Mouse (Mus musculus) heart, embryonic 15.5 days (tissue): ENCODE data around the gene Hey2. TPM values are rescaled to one million over a fixed set of nuclear protein-coding genes. Genes with fewer than 3 reads are reported as not detected.

Experiments
- ATAC-seq: fragments of 200-750 bp; cut with Nextera tagmentation; replicated peaks from 2 replicates; pipeline ENCODE4 v1.8.0; 2017; ENCODE audit warnings: low read depth, moderate TSS enrichment; ENCODE audit not compliant: insufficient number of reproducible peaks, insufficient read depth, low FRiP score
- H3K27ac ChIP-seq: fragments of 300-500 bp; sonication (generic); 2 replicates; pipeline ENCODE4 v1.5.1; 2015; ENCODE audit warnings: mild to moderate bottlenecking, inconsistent platforms
- H3K27me3 ChIP-seq: fragments of 300-500 bp; sonication (generic); 2 replicates; pipeline ENCODE4 v1.6.1; 2015; ENCODE audit warnings: inconsistent platforms
- H3K36me3 ChIP-seq: fragments of 300-500 bp; sonication (generic); 2 replicates; pipeline ENCODE4 v1.6.1; 2015; ENCODE audit warnings: mild to moderate bottlenecking, inconsistent platforms
- H3K4me1 ChIP-seq: fragments of 300-500 bp; sonication (generic); replicated peaks from 2 replicates; pipeline ENCODE4 v1.6.1; 2015; ENCODE audit warnings: inconsistent platforms
- H3K4me2 ChIP-seq: fragments of 300-500 bp; sonication (generic); 2 replicates; pipeline ENCODE4 v1.6.1; 2015; ENCODE audit warnings: inconsistent platforms, mild to moderate bottlenecking, moderate library complexity
- H3K4me3 ChIP-seq: fragments of 300-500 bp; sonication (generic); 2 replicates; pipeline ENCODE4 v1.5.1; 2015; ENCODE audit warnings: mild to moderate bottlenecking, inconsistent platforms
- H3K9ac ChIP-seq: fragments of 300-500 bp; sonication (generic); 2 replicates; pipeline ENCODE4 v1.6.1; 2015; ENCODE audit warnings: mild to moderate bottlenecking, inconsistent platforms
- H3K9me3 ChIP-seq: fragments of 300-500 bp; sonication (generic); replicated peaks from 2 replicates; pipeline ENCODE4 v1.6.1; 2016; ENCODE audit warnings: inconsistent platforms
- WGBS: fragments of 180-500 bp; shearing (Covaris S2); methylation state at CpG from one replicate; pipeline ENCODE4 v1.1.7; 2015; ENCODE audit warnings: mixed read lengths; 5-methylcytosine and 5-hydroxymethylcytosine counted together
- polyA plus RNA-seq: library from polyadenylated mRNA; unstranded; fragments of >200 nt; fragmentation: Nextera tagmentation; extraction: Ambion mirVana; gene quantifications from 2 replicates; pipeline ENCODE4 v1.2.1, GENCODE M21; 2015

Gene Hey2
- polyA plus RNA-seq, 1 experiment from 2014 or later = 50.1 TPM

GRCm38 (mm10) chr10:30810967-30811293 is 31.7 kb downstream of the Hey2 start:
- Histone ChIP-seq H3K27ac (no peak overlapping the region), H3K4me1 (peaks cover 6% of the 10 kb centered on the region), H3K9ac (peak overlapping the region; percentile 38; the same call in 1 of the 2 replicates), H3K4me2 (peak overlapping the region; percentile 57), H3K4me3 (peak overlapping the region; percentile 55), H3K9me3 (no peaks in the 10 kb centered on the region), H3K36me3 (no peaks in the 10 kb centered on the region), H3K27me3 (no peaks in the 10 kb centered on the region)
- peak; percentile 74 for ATAC-seq
- WGBS = 6% methylated on average over 11 of the region's 11 CpGs

GRCm38 (mm10) chr10:30810247-30810966 is 32.2 kb downstream of the Hey2 start:
- peak overlapping the region; percentile 38; the same call in 1 of the 2 replicates for H3K9ac ChIP-seq
- no peak for ATAC-seq

GRCm38 (mm10) chr10:30803587-30804253 is 38.9 kb downstream of the Hey2 start:
- 0 out of 2 replicates have a peak, but pooled peaks have one; percentile 0 for ATAC-seq
- peak overlapping the region; percentile 95 for H3K27ac ChIP-seq
- peak overlapping the region; percentile 79 for H3K9ac ChIP-seq
- no peaks in the 10 kb centered on the region for H3K27me3 ChIP-seq
- peak overlapping the region; percentile 84 for H3K4me3 ChIP-seq
- H3K9me3 ChIP-seq = no peaks in the 10 kb centered on the region
- 34% methylated on average over 7 of the region's 7 CpGs for WGBS
- no peaks in the 10 kb centered on the region for H3K36me3 ChIP-seq
- peaks cover 12% of the 10 kb centered on the region for H3K4me1 ChIP-seq
- peak overlapping the region; percentile 72 for H3K4me2 ChIP-seq

More at GRCm38 (mm10) chr10:30810247-30810966, 32.2 kb downstream of the Hey2 start:
- peaks cover 6% of the 10 kb centered on the region for H3K4me1 ChIP-seq
- no peaks in the 10 kb centered on the region for H3K36me3 ChIP-seq
- H3K4me3 ChIP-seq = peak overlapping the region; percentile 55
- no peaks in the 10 kb centered on the region for H3K9me3 ChIP-seq
- peak overlapping the region; percentile 57 for H3K4me2 ChIP-seq
- no peaks in the 10 kb centered on the region for H3K27me3 ChIP-seq
- 31% methylated on average over 9 of the region's 9 CpGs for WGBS
- H3K27ac ChIP-seq = no peak overlapping the region

GRCm38 (mm10) chr10:30802681-30803586 is 39.7 kb downstream of the Hey2 start, which contains the start of gene Ncoa7:
TSS of gene Ncoa7 (minus strand) at chr10:30803326.
- no peaks in the 10 kb centered on the region for H3K36me3 ChIP-seq

GRCm38 (mm10) chr10:30802033-30802432 is 40.6 kb downstream of the Hey2 start:
- Histone ChIP-seq H3K27me3 (no peaks in the 10 kb centered on the region), H3K4me2 (peak overlapping the region; percentile 72), H3K27ac (peak overlapping the region; percentile 95; the same call in 1 of the 2 replicates), H3K9ac (peak overlapping the region; percentile 79), H3K9me3 (no peaks in the 10 kb centered on the region), H3K36me3 (no peaks in the 10 kb centered on the region), H3K4me3 (peak overlapping the region; percentile 84), H3K4me1 (peaks cover 12% of the 10 kb centered on the region)
- 15% methylated on average over 8 of the region's 8 CpGs for WGBS
- ATAC-seq = no peak

More at GRCm38 (mm10) chr10:30802681-30803586, 39.7 kb downstream of the Hey2 start, which contains the start of gene Ncoa7:
- Histone ChIP-seq H3K4me1 (peaks cover 12% of the 10 kb centered on the region), H3K9me3 (no peaks in the 10 kb centered on the region), H3K4me2 (peak within 1 kb of the TSS; percentile 72), H3K9ac (peak within 1 kb of the TSS; percentile 79), H3K27me3 (no peaks in the 10 kb centered on the region), H3K27ac (peak within 1 kb of the TSS; percentile 95), H3K4me3 (peak within 1 kb of the TSS; percentile 84)
- peak; percentile 88 for ATAC-seq
- WGBS = under 1% methylated on average over 83 of the region's 89 CpGs

- Histone ChIP-seq H3K9me3 (0 out of 2 replicates have a peak, but pooled peaks cover 7% of the 10 kb centered on the region), H3K4me2 (no peak overlapping the region), H3K9ac (no peak overlapping the region), H3K36me3 (peaks cover 11% of the 10 kb centered on the region; the same call in 1 of the 2 replicates), H3K4me1 (peaks cover 12% of the 10 kb centered on the region), H3K4me3 (no peak overlapping the region), H3K27ac (no peak overlapping the region), H3K27me3 (no peaks in the 10 kb centered on the region)
- 87% methylated on average over 2 of the region's 2 CpGs for WGBS
- no peak for ATAC-seq
These were observed 42.7 kb downstream of the Hey2 start for GRCm38 (mm10) chr10:30799713-30800450.

- Histone ChIP-seq H3K4me2 (no peak overlapping the region), H3K4me3 (no peak overlapping the region), H3K4me1 (no peaks in the 10 kb centered on the region), H3K27ac (no peak overlapping the region), H3K27me3 (no peaks in the 10 kb centered on the region), H3K9ac (no peak overlapping the region), H3K36me3 (peaks cover 16% of the 10 kb centered on the region; the same call in 1 of the 2 replicates), H3K9me3 (0 out of 2 replicates have a peak, but pooled peaks cover 7% of the 10 kb centered on the region)
- 84% methylated on average over 5 of the region's 5 CpGs for WGBS
- no peak for ATAC-seq
These were observed 45.9 kb downstream of the Hey2 start for GRCm38 (mm10) chr10:30796469-30797261.

GRCm38 (mm10) chr10:30791016-30791415 is 51.6 kb downstream of the Hey2 start:
- ATAC-seq = no peak
- no peaks in the 10 kb centered on the region for H3K27me3 ChIP-seq
- 84% methylated on average over 3 of the region's 3 CpGs for WGBS
- H3K9me3 ChIP-seq = 0 out of 2 replicates have a peak, but pooled peaks cover 4% of the 10 kb centered on the region
- peaks cover 13% of the 10 kb centered on the region; the same call in 1 of the 2 replicates for H3K36me3 ChIP-seq
- peaks cover 5% of the 10 kb centered on the region; the same call in 1 of the 2 replicates for H3K4me1 ChIP-seq
- H3K4me3 ChIP-seq = no peak overlapping the region
- no peak overlapping the region for H3K4me2 ChIP-seq
- H3K27ac ChIP-seq = no peak overlapping the region
- no peak overlapping the region for H3K9ac ChIP-seq

- Histone ChIP-seq H3K4me3 (no peak overlapping the region), H3K4me2 (no peak overlapping the region), H3K27ac (no peak overlapping the region), H3K36me3 (peaks cover 3% of the 10 kb centered on the region; the same call in 1 of the 2 replicates), H3K9ac (no peak overlapping the region), H3K4me1 (peaks cover 5% of the 10 kb centered on the region; the same call in 1 of the 2 replicates), H3K27me3 (no peaks in the 10 kb centered on the region), H3K9me3 (no peaks in the 10 kb centered on the region)
- 99% methylated on average over 5 of the region's 5 CpGs for WGBS
- ATAC-seq = no peak
These were observed 53.1 kb downstream of the Hey2 start for GRCm38 (mm10) chr10:30789521-30789920.

GRCm38 (mm10) chr10:30788340-30788721 is 54.3 kb downstream of the Hey2 start:
- Histone ChIP-seq H3K4me1 (peaks cover 5% of the 10 kb centered on the region; the same call in 1 of the 2 replicates), H3K27ac (no peak overlapping the region), H3K9ac (no peak overlapping the region), H3K36me3 (no peaks in the 10 kb centered on the region), H3K27me3 (no peaks in the 10 kb centered on the region), H3K4me3 (no peak overlapping the region), H3K9me3 (no peaks in the 10 kb centered on the region), H3K4me2 (no peak overlapping the region)
- no peak for ATAC-seq
- 71% methylated on average over 1 of the region's 1 CpGs for WGBS
